Mouse (Mus musculus): ENCODE results near the gene Hbb-bh2.

- TF ChIP-seq CTCF (IDR thresholded peaks at IDR 0.05; ENCODE audit: low read depth) (no peak), EP300 (IDR thresholded peaks at IDR 0.05; ENCODE audit: low read depth) (no peak)
Observed at GRCm38 (mm10) chr7:103886152-103886551, 45.8 kb upstream of the Hbb-bh2 start, which contains the start of gene Olfr66.
